Mouse (Mus musculus) cerebellum, postnatal 36 days (tissue): ENCODE data around the gene Dnajc8.
"Not testable (repeated sequence)": the region's sequence is repeated elsewhere in the genome, so short reads cannot be mapped to it uniquely, and the experiment has no call there.

Experiments used
- DNase-seq, 2 experiments: peaks; one replicate each; pipeline ENCODE4 v3.0.0; 2021 to 2022; ENCODE audit warnings: mixed read lengths in 2 of 2

Dnajc8 gene

GRCm38 (mm10) chr4:132569115-132569514 lies 33.8 kb downstream of the Dnajc8 start:
- no peak for DNase-seq

- DNase-seq, result no peak
Measured at GRCm38 (mm10) chr4:132571190-132571589, 35.8 kb downstream of the Dnajc8 start.

GRCm38 (mm10) chr4:132573327-132573726 lies 38.0 kb downstream of the Dnajc8 start:
- no peak for DNase-seq

- no peak for DNase-seq
Measured at GRCm38 (mm10) chr4:132574809-132575347, 39.5 kb downstream of the Dnajc8 start.

- DNase-seq, result no peak
Measured at GRCm38 (mm10) chr4:132583781-132584180, 48.4 kb downstream of the Dnajc8 start.

GRCm38 (mm10) chr4:132584975-132585374 lies 49.6 kb downstream of the Dnajc8 start:
- DNase-seq, result no peak

GRCm38 (mm10) chr4:132586282-132586681 lies 50.9 kb downstream of the Dnajc8 start:
- no peak for DNase-seq

GRCm38 (mm10) chr4:132588512-132588911 lies 53.2 kb downstream of the Dnajc8 start:
- DNase-seq, result no peak

GRCm38 (mm10) chr4:132590642-132591041 lies 55.3 kb downstream of the Dnajc8 start:
- no peak for DNase-seq

- DNase-seq, result no peak
Measured at GRCm38 (mm10) chr4:132592958-132593357, 57.6 kb downstream of the Dnajc8 start.

- no peak for DNase-seq
Measured at GRCm38 (mm10) chr4:132594191-132594590, 58.8 kb downstream of the Dnajc8 start.

- DNase-seq, result no peak
Measured at GRCm38 (mm10) chr4:132598861-132599260, 63.5 kb downstream of the Dnajc8 start.

- DNase-seq, result no peak
Measured at GRCm38 (mm10) chr4:132599764-132600163, 64.4 kb downstream of the Dnajc8 start.

GRCm38 (mm10) chr4:132600465-132600864 lies 65.1 kb downstream of the Dnajc8 start:
- DNase-seq, result no peak

- not testable (repeated sequence) for DNase-seq
Measured at GRCm38 (mm10) chr4:132601242-132601641, 65.9 kb downstream of the Dnajc8 start.
